In the genomic region with DNA sequence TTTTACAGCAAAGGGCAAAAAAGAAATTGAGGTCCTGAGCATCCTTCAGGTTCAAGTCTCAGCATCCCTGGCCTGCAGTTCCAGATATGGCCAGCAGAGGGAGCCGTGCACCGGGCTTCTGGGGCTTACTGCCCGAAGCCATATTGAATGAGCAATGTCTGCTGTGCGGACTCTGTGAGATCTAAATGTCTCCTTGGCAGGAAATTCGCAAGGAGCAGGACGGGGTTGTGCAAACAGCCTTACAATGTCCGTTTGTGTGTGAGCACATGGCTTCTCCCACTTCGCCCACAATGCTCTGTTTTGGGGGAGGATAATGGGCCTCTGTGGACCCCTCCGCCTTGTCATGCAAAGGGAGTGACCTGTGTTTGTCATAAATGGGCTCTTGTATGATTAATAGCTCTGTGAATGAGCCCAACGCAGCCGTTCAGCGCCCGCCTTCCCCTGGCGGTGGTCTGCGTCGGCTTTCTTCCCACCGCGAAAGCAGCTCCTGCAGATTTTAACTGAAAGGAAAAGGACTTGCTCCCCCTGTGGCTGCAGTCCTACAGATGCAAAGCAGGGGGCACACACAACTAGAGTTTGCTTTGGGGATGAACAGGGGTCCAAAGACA, we compare ENCODE assay signal across 8 mouse cellular contexts.
A peak's percentile ranks its signal among the peaks of the same experiment; 100 is the strongest.
DNase-seq lines count a peak whose midpoint lies in the region; ATAC-seq lines count a peak whose summit lies in the region.

No protein-coding gene starts in this region.

- peaks cover 6% of the 10 kb centered on the region; the same call in 1 of the 2 replicates for H3K4me1 ChIP-seq in forebrain, embryonic 12.5 days
- H3K4me1 ChIP-seq in heart, embryonic 16.5 days (ENCODE audit: control insufficient read depth, insufficient read depth, low read length) = no peaks in the 10 kb centered on the region
- peaks cover 3% of the 10 kb centered on the region; the same call in 1 of the 2 replicates for H3K4me1 ChIP-seq in liver, embryonic 13.5 days (replicated peaks)
- no peaks in the 10 kb centered on the region for H3K4me1 ChIP-seq in neural tube, embryonic 11.5 days (ENCODE audit: control insufficient read depth, insufficient read depth, low read length)
- H3K4me1 ChIP-seq in stomach, embryonic 16.5 days (ENCODE audit: control insufficient read depth, insufficient read depth, low read length) = peaks cover 3% of the 10 kb centered on the region; the same call in 1 of the 2 replicates

- peak overlapping the region; percentile 54 for H3K4me2 ChIP-seq in forebrain, embryonic 12.5 days
- peak overlapping the region; percentile 60 for H3K4me2 ChIP-seq in heart, embryonic 16.5 days (ENCODE audit: low read depth, low read length)
- peak overlapping the region; percentile 53 for H3K4me2 ChIP-seq in liver, embryonic 13.5 days
- peak overlapping the region; percentile 12; the same call in 1 of the 2 replicates for H3K4me2 ChIP-seq in neural tube, embryonic 11.5 days (ENCODE audit: low read depth)
- H3K4me2 ChIP-seq in stomach, embryonic 16.5 days (ENCODE audit: low read depth, low read length) = peak overlapping the region; percentile 80

- peak overlapping the region; percentile 34 for H3K4me3 ChIP-seq in forebrain, embryonic 12.5 days (replicated peaks)
- peak overlapping the region; percentile 32 for H3K4me3 ChIP-seq in heart, embryonic 16.5 days (ENCODE audit: low read length)
- peak overlapping the region; percentile 25; the same call in 1 of the 2 replicates for H3K4me3 ChIP-seq in liver, embryonic 13.5 days (replicated peaks)
- no peak overlapping the region for H3K4me3 ChIP-seq in neural tube, embryonic 11.5 days (ENCODE audit: low read depth, low read length)
- peak overlapping the region; percentile 41 for H3K4me3 ChIP-seq in stomach, embryonic 16.5 days (replicated peaks; ENCODE audit: low read length)

- H3K9ac ChIP-seq in forebrain, embryonic 12.5 days = peak overlapping the region; percentile 38; the same call in 1 of the 2 replicates
- peak overlapping the region; percentile 30; the same call in 1 of the 2 replicates for H3K9ac ChIP-seq in heart, embryonic 16.5 days (ENCODE audit: low read length)
- H3K9ac ChIP-seq in liver, embryonic 13.5 days = no peak overlapping the region
- peak overlapping the region; percentile 43 for H3K9ac ChIP-seq in neural tube, embryonic 11.5 days (ENCODE audit: low read length)
- peak overlapping the region; percentile 68 for H3K9ac ChIP-seq in stomach, embryonic 16.5 days (ENCODE audit: low read length)

- no peaks in the 10 kb centered on the region for H3K36me3 ChIP-seq in forebrain, embryonic 12.5 days (replicated peaks)
- no peaks in the 10 kb centered on the region; the same call in 1 of the 2 replicates for H3K36me3 ChIP-seq in heart, embryonic 16.5 days (ENCODE audit: control insufficient read depth, insufficient read depth)
- H3K36me3 ChIP-seq in liver, embryonic 13.5 days = no peaks in the 10 kb centered on the region
- H3K36me3 ChIP-seq in neural tube, embryonic 11.5 days (ENCODE audit: control insufficient read depth, insufficient read depth, low read length) = no peaks in the 10 kb centered on the region
- H3K36me3 ChIP-seq in stomach, embryonic 16.5 days (ENCODE audit: control insufficient read depth, insufficient read depth, low read length) = no peaks in the 10 kb centered on the region

- WGBS in forebrain, embryonic 12.5 days = 6% methylated on average over 18 of the region's 18 CpGs
- WGBS in heart, embryonic 16.5 days = 22% methylated on average over 18 of the region's 18 CpGs
- WGBS in liver, embryonic 13.5 days (ENCODE audit: insufficient replicate concordance) = 19% methylated on average over 18 of the region's 18 CpGs
- 25% methylated on average over 18 of the region's 18 CpGs for WGBS in neural tube, embryonic 11.5 days
- 6% methylated on average over 18 of the region's 18 CpGs for WGBS in stomach, embryonic 16.5 days

- H3K27ac ChIP-seq in forebrain, embryonic 12.5 days = peak overlapping the region; percentile 90
- H3K27ac ChIP-seq in heart, embryonic 16.5 days (ENCODE audit: low read length) = no peak overlapping the region
- peak overlapping the region; percentile 39; the same call in 1 of the 2 replicates for H3K27ac ChIP-seq in liver, embryonic 13.5 days
- no peak overlapping the region for H3K27ac ChIP-seq in neural tube, embryonic 11.5 days (ENCODE audit: low read depth, low read length)
- peak overlapping the region; percentile 87 for H3K27ac ChIP-seq in stomach, embryonic 16.5 days (ENCODE audit: low read length)

- peak; percentile 91 for ATAC-seq in forebrain, embryonic 12.5 days (ENCODE audit: low FRiP score)
- ATAC-seq in heart, embryonic 16.5 days (replicated peaks; ENCODE audit: extremely low read depth, insufficient read depth, low FRiP score) = peak; percentile 75
- ATAC-seq in liver, embryonic 13.5 days (ENCODE audit: low read depth) = no peak
- ATAC-seq in neural tube, embryonic 11.5 days (ENCODE audit: insufficient read depth, low FRiP score, low TSS enrichment) = peak; percentile 85
- ATAC-seq in stomach, embryonic 16.5 days (ENCODE audit: insufficient read depth, low FRiP score) = peak; percentile 89

- peak; percentile 84 to 85 for DNase-seq in CD8-positive naive resting alpha-beta T cell, adult 2 months (ENCODE audit: low read depth in 2 of 2, low spot score in 2 of 2)
- peak; percentile 37 for DNase-seq in c-Kit-positive CD71-positive TER-119-negative erythroid progenitor cells, embryonic 14.5 days (ENCODE audit: low read depth)
- peak; percentile 80 to 89 for DNase-seq in kidney, postnatal 25 days
- peak; percentile 50 for DNase-seq in liver, embryonic 13.5 days
- DNase-seq in neural tube, embryonic 11.5 days (ENCODE audit: low spot score) = peak; percentile 91

- no peaks in the 10 kb centered on the region for H3K27me3 ChIP-seq in forebrain, embryonic 12.5 days
- H3K27me3 ChIP-seq in heart, embryonic 16.5 days (ENCODE audit: control insufficient read depth, insufficient read depth, low read length) = no peaks in the 10 kb centered on the region
- no peaks in the 10 kb centered on the region for H3K27me3 ChIP-seq in liver, embryonic 13.5 days
- no peaks in the 10 kb centered on the region for H3K27me3 ChIP-seq in neural tube, embryonic 11.5 days (ENCODE audit: control insufficient read depth, insufficient read depth, low read length)
- H3K27me3 ChIP-seq in stomach, embryonic 16.5 days (ENCODE audit: control insufficient read depth, insufficient read depth, low read length) = no peaks in the 10 kb centered on the region

- no peaks in the 10 kb centered on the region for H3K9me3 ChIP-seq in forebrain, embryonic 12.5 days
- H3K9me3 ChIP-seq in heart, embryonic 16.5 days (replicated peaks; ENCODE audit: control insufficient read depth, low read length) = no peaks in the 10 kb centered on the region
- H3K9me3 ChIP-seq in liver, embryonic 13.5 days (replicated peaks) = no peaks in the 10 kb centered on the region
- no peaks in the 10 kb centered on the region for H3K9me3 ChIP-seq in neural tube, embryonic 11.5 days (ENCODE audit: control insufficient read depth, low read length)
- no peaks in the 10 kb centered on the region for H3K9me3 ChIP-seq in stomach, embryonic 16.5 days (replicated peaks; ENCODE audit: control insufficient read depth, low read length)

Comparison
In these comparisons a context has a peak if more than half of its experiments do, and no peak if none do; other contexts are left out.
1. DNase-seq: peak in every context shown above with its lines; median percentile 91 in neural tube, embryonic 11.5 days; 84 in CD8-positive naive resting alpha-beta T cell, adult 2 months; 84 in kidney, postnatal 25 days; 50 in liver, embryonic 13.5 days; 37 in c-Kit-positive CD71-positive TER-119-negative erythroid progenitor cells, embryonic 14.5 days.
2. H3K27ac ChIP-seq: peak in forebrain, embryonic 12.5 days (single experiment), liver, embryonic 13.5 days (single experiment) and stomach, embryonic 16.5 days (single experiment); none in heart, embryonic 16.5 days (single experiment) and neural tube, embryonic 11.5 days (single experiment).
3. H3K4me2 ChIP-seq: peak in every context shown above with its lines; median percentile 80 in stomach, embryonic 16.5 days; 60 in heart, embryonic 16.5 days; 54 in forebrain, embryonic 12.5 days; 53 in liver, embryonic 13.5 days; 12 in neural tube, embryonic 11.5 days.